Mouse (Mus musculus) stomach, embryonic 14.5 days (tissue): ENCODE results near the gene Gria4. TPM values are rescaled to one million over a fixed set of nuclear protein-coding genes. Genes with fewer than 3 reads are reported as not detected.

Experiments used
- ATAC-seq: fragments of 200-750 bp; cut with Nextera tagmentation; 2 replicates; pipeline ENCODE4 v1.8.0; 2017; ENCODE audit warnings: low read depth, moderate TSS enrichment; ENCODE audit not compliant: insufficient number of reproducible peaks, insufficient read depth, low FRiP score
- H3K27ac ChIP-seq: fragments of 300-500 bp; sonication (generic); 2 replicates; pipeline ENCODE4 v1.5.1; 2014; ENCODE audit warnings: mild to moderate bottlenecking, low read length, moderate library complexity, mixed read lengths
- H3K27me3 ChIP-seq: fragments of 300-500 bp; sonication (generic); 2 replicates; pipeline ENCODE4 v1.6.1; 2014; ENCODE audit warnings: low read length, control low read depth, mixed read lengths; ENCODE audit not compliant: control insufficient read depth, insufficient read depth
- H3K36me3 ChIP-seq: fragments of 300-500 bp; sonication (generic); 2 replicates; pipeline ENCODE4 v1.6.1; 2014; ENCODE audit warnings: mild to moderate bottlenecking, control low read depth, low read length, moderate library complexity, mixed read lengths; ENCODE audit not compliant: control insufficient read depth, insufficient read depth
- H3K4me1 ChIP-seq: fragments of 300-500 bp; sonication (generic); 2 replicates; pipeline ENCODE4 v1.6.1; 2014; ENCODE audit warnings: low read length, control low read depth, mixed read lengths; ENCODE audit not compliant: control insufficient read depth, insufficient read depth
- H3K4me2 ChIP-seq: fragments of 300-500 bp; sonication (generic); replicated peaks from 2 replicates; pipeline ENCODE4 v1.6.1; 2014; ENCODE audit warnings: low read depth, low read length, control low read depth
- H3K4me3 ChIP-seq: fragments of 300-500 bp; sonication (generic); 2 replicates; pipeline ENCODE4 v1.5.1; 2014; ENCODE audit warnings: low read depth, low read length, control low read depth
- H3K9ac ChIP-seq: fragments of 300-500 bp; sonication (generic); replicated peaks from 2 replicates; pipeline ENCODE4 v1.6.1; 2014; ENCODE audit warnings: low read depth, mild to moderate bottlenecking, control low read depth, low read length, moderate library complexity, mixed read lengths
- H3K9me3 ChIP-seq: fragments of 300-500 bp; sonication (generic); 2 replicates; pipeline ENCODE4 v1.6.1; 2016; ENCODE audit warnings: low read depth, low read length, control low read depth; ENCODE audit not compliant: control insufficient read depth
- WGBS: fragments of 180-500 bp; shearing (Covaris S2); extraction: QIAGEN DNeasy Blood & Tissue Kit; methylation state at CpG from one replicate; pipeline ENCODE4 v1.1.7; 2014; 5-methylcytosine and 5-hydroxymethylcytosine counted together
- polyA plus RNA-seq: library from polyadenylated mRNA; unstranded; fragments of >200 nt; fragmentation: Nextera tagmentation; extraction: Ambion mirVana; gene quantifications from 2 replicates; pipeline ENCODE4 v1.2.1, GENCODE M21; 2014

Gene Gria4
- polyA plus RNA-seq, 1 experiment from 2014 or later, result 12.1 TPM

- H3K4me2 ChIP-seq, result no peak overlapping the region
- H3K4me1 ChIP-seq, result no peaks in the 10 kb centered on the region
- ATAC-seq, result no peak
- H3K9me3 ChIP-seq, result no peaks in the 10 kb centered on the region
- no peak overlapping the region for H3K4me3 ChIP-seq
- 92% methylated on average over 6 of the region's 6 CpGs for WGBS
- H3K27me3 ChIP-seq, result no peaks in the 10 kb centered on the region
- no peak overlapping the region for H3K27ac ChIP-seq
- no peaks in the 10 kb centered on the region for H3K36me3 ChIP-seq
- no peak overlapping the region for H3K9ac ChIP-seq
Observed at GRCm38 (mm10) chr9:4536514-4537150, 259.4 kb downstream of the Gria4 start.

DNA sequence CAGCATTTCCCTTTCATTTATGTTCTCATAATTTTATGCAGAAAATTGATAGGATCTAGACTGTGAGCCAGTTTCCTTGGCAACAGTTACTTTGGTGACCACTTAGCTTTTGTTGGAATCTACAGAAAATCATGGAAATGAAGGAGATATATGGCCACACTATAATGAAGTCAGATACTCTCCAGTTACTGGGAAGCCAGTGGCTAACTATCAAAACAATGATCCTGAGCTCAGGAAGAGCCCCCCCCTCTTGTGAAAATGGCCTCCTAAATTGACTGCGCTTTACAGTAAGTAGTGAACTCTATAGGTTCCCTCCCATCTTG lies 281.5 kb downstream of the Gria4 start:
- no peak for ATAC-seq

DNA sequence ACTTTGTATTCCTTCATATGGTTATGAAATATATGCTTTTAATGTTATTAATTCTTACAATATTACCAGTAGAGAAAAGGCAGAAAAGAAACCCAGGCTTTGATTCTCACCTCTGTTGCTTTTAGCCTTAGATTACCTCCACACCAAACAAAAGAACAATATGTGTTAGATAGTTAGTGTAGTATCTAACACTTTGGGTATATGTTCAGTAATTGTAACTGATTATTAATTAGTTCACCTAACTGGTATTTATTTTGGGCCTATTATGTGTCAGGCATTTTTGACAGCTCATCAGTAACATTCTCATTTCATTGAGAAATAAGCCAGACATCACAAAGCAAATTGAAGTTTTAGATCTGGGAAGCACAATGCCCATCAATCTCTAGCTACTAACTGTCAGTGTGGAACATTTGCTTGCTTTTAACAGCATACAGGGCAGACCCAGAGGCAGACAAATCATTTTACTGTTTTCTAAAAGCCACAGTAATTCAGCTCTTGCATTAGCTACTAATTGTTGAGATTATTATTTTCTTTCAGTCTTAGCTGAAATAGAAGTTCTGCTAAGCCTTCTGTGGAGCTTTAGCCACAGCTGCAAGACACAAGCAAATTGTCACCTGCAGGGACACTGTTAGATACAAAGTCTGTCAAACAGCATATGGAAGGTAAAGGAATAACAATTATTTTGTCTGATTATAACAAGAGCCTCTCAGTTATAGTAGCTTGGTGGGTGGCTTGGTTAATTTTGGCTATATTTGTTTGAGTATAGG lies 282.1 kb downstream of the Gria4 start:
- no peaks in the 10 kb centered on the region for H3K36me3 ChIP-seq
- H3K9me3 ChIP-seq, result no peaks in the 10 kb centered on the region
- no peaks in the 10 kb centered on the region for H3K27me3 ChIP-seq
- no peak for ATAC-seq
- no peak overlapping the region for H3K27ac ChIP-seq
- no peaks in the 10 kb centered on the region for H3K4me1 ChIP-seq
- no peak overlapping the region for H3K4me3 ChIP-seq
- no peak overlapping the region for H3K9ac ChIP-seq
- no peak overlapping the region for H3K4me2 ChIP-seq

More for the DNA sequence above, 281.5 kb downstream of the Gria4 start:
- no peak overlapping the region for H3K4me2 ChIP-seq
- H3K27me3 ChIP-seq, result no peaks in the 10 kb centered on the region
- no peaks in the 10 kb centered on the region for H3K4me1 ChIP-seq
- H3K36me3 ChIP-seq, result no peaks in the 10 kb centered on the region
- H3K9ac ChIP-seq, result no peak overlapping the region
- H3K9me3 ChIP-seq, result no peaks in the 10 kb centered on the region
- H3K4me3 ChIP-seq, result no peak overlapping the region
- WGBS, result 97% methylated on average over 1 of the region's 1 CpGs
- no peak overlapping the region for H3K27ac ChIP-seq

- ATAC-seq, result no peak
- no peak overlapping the region for H3K27ac ChIP-seq
- no peaks in the 10 kb centered on the region for H3K36me3 ChIP-seq
- H3K4me3 ChIP-seq, result no peak overlapping the region
- H3K4me1 ChIP-seq, result no peaks in the 10 kb centered on the region
- no peak overlapping the region for H3K4me2 ChIP-seq
- no peaks in the 10 kb centered on the region for H3K27me3 ChIP-seq
- H3K9ac ChIP-seq, result no peak overlapping the region
- no peaks in the 10 kb centered on the region for H3K9me3 ChIP-seq
- WGBS, result 89% methylated on average over 3 of the region's 3 CpGs
Observed at GRCm38 (mm10) chr9:4506086-4506485, 289.9 kb downstream of the Gria4 start.

DNA sequence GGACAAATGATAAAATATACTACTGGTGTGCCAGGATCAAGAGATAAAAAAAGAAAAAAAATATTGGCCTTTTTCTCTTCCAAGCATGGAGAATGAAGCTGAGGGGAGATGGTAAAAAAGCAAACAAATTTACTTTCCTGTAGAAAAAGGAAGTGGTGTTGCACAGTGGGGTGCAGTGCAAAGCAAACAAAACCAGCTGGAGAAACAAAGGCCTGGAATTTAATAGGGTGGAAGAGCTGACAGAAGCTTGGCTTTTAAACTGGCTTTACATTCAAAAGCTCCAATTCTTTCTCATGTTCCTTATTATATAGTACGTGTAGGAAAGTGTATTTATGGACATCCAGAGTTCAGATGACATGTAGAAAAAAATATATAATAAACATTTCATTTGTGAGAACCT lies 290.9 kb downstream of the Gria4 start:
- no peaks in the 10 kb centered on the region for H3K27me3 ChIP-seq
- H3K4me3 ChIP-seq, result no peak overlapping the region
- no peak overlapping the region for H3K27ac ChIP-seq
- H3K9ac ChIP-seq, result no peak overlapping the region
- ATAC-seq, result no peak
- H3K4me1 ChIP-seq, result no peaks in the 10 kb centered on the region
- H3K9me3 ChIP-seq, result no peaks in the 10 kb centered on the region
- H3K36me3 ChIP-seq, result no peaks in the 10 kb centered on the region
- H3K4me2 ChIP-seq, result no peak overlapping the region
- 26% methylated on average over 1 of the region's 1 CpGs for WGBS

- Histone ChIP-seq H3K9me3 (no peaks in the 10 kb centered on the region), H3K27ac (no peak overlapping the region), H3K4me1 (no peaks in the 10 kb centered on the region), H3K27me3 (no peaks in the 10 kb centered on the region), H3K4me3 (no peak overlapping the region), H3K9ac (no peak overlapping the region), H3K36me3 (no peaks in the 10 kb centered on the region), H3K4me2 (no peak overlapping the region)
- ATAC-seq, result no peak
- 88% methylated on average over 2 of the region's 2 CpGs for WGBS
Observed at GRCm38 (mm10) chr9:4486428-4486827, 309.6 kb downstream of the Gria4 start.

DNA sequence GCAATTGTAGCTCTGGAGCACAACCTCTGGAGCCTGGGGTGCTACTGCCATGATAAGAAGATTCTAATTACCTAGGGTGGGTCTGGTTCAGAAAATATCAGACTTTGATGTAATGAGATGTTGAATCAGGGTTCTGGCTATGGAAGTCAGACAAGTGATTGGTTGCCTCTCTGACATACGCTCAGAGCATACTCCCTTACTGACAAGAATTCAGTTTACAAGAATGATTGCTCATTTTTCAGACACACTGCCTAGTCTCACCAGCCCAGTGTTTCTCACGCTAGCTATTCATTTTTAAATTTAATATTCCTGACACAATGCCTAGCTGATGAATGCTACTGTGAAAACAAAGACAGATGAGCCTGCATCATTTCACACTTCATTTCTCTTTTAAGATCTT lies 311.5 kb downstream of the Gria4 start:
- H3K27me3 ChIP-seq, result no peaks in the 10 kb centered on the region
- no peak for ATAC-seq
- no peaks in the 10 kb centered on the region for H3K4me1 ChIP-seq
- no peak overlapping the region for H3K4me3 ChIP-seq
- H3K4me2 ChIP-seq, result no peak overlapping the region
- H3K36me3 ChIP-seq, result no peaks in the 10 kb centered on the region
- no peaks in the 10 kb centered on the region for H3K9me3 ChIP-seq
- H3K27ac ChIP-seq, result no peak overlapping the region
- 74% methylated on average over 2 of the region's 2 CpGs for WGBS
- H3K9ac ChIP-seq, result no peak overlapping the region

DNA sequence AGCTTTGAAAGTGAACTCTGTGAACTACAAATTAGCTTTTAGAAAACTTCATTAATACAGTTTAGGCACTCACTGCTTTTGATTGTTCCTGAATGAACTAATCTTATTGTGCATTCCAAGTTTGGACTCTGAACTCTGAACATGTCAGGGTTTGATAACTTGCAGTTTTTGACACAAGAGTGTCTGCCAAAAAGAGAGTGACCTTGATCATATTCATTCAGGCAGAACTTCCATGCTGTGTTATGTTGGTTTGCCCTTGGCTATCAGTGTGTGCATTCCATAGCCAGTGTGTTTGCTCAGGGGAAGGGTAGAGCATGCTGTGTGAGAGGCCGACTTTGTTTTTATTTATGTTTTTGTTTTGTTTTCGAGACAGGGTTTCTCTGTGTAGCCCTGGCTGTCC lies 325.2 kb downstream of the Gria4 start:
- Histone ChIP-seq H3K27ac (no peak overlapping the region), H3K4me1 (no peaks in the 10 kb centered on the region), H3K9ac (no peak overlapping the region), H3K4me2 (no peak overlapping the region), H3K27me3 (no peaks in the 10 kb centered on the region), H3K36me3 (no peaks in the 10 kb centered on the region), H3K9me3 (no peaks in the 10 kb centered on the region), H3K4me3 (no peak overlapping the region)
- 71% methylated on average over 2 of the region's 2 CpGs for WGBS
- no peak for ATAC-seq
